Mouse (Mus musculus): ENCODE results near the gene Selp.

Gene Selp

DNA sequence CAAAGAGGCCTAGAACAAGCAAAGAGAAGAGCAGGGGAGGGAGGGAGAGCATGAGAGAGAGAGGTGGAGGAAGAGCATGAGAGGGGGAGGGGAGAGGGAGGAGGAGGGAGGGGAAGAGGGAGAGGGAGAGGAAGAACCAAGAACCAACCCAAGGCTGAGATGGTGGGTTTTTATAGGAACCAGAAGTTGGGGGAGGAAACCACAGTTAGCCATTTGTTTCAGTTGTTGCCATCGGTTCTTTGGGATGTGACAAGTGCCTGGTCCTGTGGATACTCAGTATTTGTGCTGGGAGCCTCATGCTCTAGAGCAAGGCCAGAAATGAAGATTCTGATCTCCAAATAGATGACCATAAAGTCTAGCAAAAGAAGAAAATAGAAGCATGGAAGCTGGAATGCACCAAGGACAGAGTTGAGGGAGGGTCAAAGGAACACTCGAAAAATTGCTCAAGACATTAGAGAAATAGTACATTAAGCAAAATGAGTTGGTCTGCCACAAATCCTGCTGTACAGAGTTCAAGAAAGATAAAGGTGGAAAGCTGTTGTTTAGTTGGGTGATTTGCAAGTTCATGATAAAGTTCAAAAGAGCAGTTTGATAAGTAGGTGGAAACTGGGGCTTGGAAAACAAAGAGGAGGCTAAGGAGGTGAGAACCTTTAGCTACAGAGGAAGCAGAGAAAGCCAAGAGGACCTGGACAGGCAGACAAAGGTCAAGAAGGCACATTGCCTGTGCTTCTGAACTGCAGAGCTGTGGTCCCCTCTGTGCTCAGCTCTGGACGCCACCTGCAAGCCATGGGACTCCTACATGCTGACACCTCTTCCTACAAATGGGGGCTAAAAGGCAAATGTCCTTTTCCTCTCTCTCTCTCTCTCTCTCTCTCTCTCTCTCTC is 5.1 kb downstream of the Selp start:
- DNase-seq (ENCODE audit: low spot score): no peak

DNA sequence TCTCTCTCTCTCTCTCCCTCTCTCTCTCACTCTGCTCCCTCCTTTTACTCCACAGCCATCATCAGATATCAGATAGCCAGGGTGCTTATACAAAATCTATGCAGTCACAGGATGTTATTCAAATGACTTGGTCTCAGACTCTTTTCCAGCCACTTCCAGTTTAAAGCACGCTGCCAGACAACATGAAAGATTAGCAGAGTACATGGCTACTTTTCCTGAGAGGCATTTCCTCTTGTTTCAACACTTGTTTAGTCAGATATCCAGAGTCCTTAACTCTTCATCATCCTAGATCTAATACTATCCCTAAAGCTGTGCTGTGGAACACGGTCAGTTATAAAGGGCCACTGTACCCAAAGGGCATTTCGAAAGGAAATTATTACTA is 5.7 kb downstream of the Selp start:
- DNase-seq (ENCODE audit: low spot score): no peak

DNA sequence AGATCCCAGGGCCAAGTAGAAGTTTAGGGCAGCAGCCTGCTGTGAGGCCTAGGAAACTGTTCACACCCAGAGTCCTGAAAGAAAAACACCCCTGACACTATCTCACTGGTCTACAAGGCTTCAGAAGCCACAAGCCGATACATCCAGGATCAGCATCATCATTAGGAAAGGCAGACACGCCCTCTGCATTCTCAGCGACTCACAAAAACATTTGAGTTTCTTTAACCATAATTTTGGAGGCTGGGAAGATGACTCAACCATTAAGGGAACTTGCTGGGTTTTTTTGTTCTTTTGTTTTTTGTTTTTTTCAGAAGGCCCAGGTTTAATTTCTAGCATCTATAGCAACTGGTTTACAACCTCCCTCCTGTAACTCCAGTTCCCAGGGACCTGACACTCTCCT is 8.8 kb downstream of the Selp start:
- DNase-seq (ENCODE audit: low spot score): no peak

DNA sequence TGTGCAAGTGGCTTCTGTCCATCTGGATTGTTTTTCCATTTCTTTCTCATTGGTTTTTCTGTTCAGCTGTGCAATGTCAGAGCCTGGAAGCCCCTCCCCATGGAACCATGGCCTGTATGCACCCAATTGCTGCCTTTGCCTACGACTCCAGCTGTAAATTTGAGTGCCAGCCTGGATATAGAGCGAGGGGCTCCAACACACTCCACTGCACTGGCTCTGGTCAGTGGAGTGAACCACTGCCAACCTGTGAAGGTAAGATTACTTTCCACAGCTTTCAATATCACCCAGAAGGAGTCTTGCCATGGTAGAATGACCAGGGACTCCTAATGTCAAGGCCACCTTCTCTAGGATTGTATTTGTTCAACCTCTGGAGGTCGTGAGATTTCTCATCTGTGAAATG is 14.9 kb downstream of the Selp start:
- DNase-seq (ENCODE audit: low spot score): no peak

DNA sequence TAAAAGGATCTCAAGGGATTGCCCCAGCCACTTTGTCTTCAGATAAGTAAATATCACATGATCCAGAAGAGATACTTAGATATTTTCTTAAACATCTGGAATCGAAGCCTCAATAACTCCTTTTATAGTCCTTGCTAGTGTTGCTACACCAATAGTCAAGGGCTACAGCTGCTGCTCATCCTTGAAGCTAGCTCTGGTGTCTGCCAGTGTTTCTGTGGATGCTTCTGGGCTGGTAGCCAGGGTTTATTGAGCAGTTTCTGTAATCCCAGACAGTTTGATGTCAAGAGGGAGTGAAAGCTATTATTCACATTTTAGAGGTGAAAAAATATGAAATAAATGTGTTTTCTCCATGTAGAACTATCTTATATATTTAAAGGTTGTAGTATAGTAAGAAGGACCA is 17.5 kb downstream of the Selp start:
- DNase-seq (ENCODE audit: low spot score): no peak

DNA sequence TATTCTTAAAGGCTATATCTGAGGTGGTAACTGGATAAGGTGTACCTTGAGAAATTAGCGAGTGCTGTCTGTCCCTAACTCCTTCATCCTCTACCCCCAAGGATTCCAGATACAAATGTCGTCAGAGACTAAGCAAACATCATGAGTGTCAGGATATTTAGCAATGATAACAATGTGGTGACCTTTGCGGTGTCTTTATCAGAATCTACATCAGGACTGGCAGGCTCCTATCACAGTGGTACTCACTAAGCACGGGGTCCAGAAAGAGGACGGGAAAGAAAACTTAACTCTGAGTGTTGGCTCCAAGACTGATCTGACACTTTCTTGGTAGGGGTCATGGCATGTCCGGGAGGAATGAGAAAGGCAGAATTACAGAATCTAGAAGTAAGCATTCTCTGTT is 19.0 kb downstream of the Selp start:
- no peak for DNase-seq (ENCODE audit: low spot score)

DNA sequence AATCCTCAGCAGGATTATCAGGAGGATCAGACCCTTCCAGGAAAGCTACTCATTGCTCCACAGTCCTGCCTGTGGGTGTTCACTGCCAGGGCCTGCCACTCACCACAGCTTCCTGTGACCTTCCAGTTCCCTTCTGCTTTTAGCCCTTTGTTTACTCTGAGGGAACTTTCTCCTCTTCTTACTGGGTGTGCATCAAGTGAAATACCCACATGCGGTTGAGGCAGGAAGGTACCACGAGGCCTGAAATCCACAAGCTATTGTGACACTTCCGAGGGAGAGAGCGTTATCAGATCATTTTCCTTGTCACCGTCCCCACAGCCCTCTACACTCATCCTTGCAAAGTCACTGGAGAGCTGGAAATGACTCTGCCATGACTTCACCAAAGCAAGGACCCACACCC is 20.3 kb downstream of the Selp start:
- peak; percentile 27 for DNase-seq (ENCODE audit: low spot score)

DNA sequence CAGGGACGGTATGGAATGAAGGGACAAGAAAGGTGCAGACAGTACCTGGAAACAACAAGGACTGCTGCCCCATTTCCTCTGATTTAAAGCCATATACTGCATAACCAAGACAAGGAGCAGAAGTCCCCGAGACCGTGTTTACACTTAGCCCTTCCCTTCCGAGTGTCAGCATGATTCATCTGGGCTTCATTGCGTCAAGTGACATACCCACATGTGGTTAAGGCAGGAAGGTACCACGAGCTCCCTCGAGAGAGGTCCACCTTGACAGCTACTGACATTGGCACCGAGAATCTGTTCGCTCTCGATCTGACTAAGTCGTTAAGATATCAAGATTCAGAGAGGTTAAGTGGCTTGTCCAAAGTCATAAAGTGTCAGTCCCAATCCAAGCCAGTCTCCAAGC is 20.9 kb downstream of the Selp start:
- DNase-seq (ENCODE audit: low spot score): peak; percentile 36

DNA sequence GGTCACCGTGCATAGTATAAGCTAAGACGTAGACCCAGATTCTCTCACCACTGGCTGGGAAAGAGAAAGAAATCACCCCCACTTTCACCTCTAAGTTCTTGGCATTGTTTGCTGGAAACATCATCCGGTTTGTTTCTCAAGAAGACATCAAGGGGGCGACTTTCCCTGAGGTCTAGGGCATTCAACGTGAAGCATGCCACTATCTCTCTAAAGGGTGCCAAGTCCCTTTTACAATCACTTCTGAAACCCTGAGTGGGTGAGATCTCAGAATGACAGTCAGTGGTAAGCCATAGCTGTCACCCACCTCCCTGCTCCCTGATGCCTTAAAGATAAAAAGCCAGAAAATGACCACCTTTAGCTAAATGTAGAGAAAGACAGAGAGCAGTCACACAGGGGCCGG is 21.6 kb downstream of the Selp start:
- DNase-seq (ENCODE audit: low spot score): no peak

DNA sequence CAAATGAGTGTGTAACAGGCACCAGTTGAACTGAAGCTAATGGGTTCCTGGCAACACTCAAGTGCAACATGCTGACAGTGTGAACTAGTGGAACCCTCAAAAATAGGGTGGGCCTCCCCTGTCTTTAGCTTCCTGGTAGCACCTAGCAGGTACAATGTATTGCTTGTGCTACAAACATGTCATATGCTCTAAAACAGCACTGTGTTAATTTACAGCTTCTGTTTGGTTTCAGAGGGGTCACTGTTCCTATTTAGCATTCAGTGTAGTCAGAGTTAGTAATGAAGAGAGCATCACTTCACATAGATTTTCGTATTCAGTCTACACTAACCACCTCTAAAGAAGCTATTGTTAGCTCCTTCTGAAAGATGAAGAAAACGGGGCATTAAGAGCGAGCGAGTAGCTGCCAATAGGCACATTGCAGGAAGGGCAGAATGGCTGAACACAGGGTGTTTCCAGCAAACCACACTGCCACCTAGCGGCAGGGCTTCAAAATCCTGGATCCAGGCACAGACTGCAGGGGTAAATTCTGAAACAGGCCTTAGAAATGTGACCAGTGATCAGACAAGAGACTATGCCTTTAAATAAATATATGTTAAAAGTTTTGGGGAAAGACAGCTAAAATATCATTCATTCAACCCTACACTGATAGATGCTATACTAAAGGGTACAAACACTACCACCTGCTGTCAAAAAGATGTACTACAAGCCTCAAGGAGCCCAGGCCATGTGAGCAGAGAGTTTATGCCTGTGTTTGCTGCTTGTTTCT is 23.5 kb downstream of the Selp start:
- peak; percentile 68 for DNase-seq (ENCODE audit: low spot score)

DNA sequence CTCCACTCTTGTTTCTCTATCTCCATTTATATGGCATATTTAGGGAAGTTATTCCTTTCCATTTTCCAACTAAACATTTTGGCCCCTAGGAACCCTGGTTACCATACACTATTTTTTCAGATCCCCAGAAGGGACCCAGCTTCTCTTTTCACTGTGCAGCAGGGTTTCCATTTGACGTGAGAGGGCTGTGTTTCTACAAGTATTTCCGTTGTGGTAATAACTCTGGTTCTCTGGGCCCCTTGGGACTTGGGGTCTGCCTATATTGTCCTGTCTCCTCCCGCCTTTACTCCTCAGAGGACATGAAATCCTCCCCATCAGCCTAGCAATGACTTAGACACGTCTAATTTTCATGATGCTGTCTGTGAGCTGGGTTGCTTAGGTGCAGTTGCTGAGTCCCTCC is 24.4 kb downstream of the Selp start:
- DNase-seq (ENCODE audit: low spot score): no peak

DNA sequence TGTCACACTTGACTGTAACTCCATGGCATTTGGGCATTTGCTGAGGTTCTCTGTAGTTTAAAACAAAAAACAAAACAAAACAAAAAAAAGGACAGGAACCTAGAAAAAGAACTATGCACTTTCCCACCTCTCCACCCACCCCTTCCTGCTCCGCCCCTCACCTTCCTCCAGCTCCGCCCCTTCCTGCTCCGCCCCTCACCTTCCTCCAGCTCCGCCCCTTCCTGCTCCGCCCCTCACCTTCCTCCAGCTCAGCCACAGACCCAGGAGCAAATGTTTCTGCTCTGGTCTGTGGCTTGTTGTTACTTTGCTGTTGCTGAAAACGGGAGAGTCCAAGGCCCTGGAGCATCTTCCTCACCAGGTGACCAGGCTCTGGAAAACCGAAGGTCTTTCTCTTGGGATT is 34.0 kb downstream of the Selp start:
- no peak for DNase-seq (ENCODE audit: low spot score)

DNA sequence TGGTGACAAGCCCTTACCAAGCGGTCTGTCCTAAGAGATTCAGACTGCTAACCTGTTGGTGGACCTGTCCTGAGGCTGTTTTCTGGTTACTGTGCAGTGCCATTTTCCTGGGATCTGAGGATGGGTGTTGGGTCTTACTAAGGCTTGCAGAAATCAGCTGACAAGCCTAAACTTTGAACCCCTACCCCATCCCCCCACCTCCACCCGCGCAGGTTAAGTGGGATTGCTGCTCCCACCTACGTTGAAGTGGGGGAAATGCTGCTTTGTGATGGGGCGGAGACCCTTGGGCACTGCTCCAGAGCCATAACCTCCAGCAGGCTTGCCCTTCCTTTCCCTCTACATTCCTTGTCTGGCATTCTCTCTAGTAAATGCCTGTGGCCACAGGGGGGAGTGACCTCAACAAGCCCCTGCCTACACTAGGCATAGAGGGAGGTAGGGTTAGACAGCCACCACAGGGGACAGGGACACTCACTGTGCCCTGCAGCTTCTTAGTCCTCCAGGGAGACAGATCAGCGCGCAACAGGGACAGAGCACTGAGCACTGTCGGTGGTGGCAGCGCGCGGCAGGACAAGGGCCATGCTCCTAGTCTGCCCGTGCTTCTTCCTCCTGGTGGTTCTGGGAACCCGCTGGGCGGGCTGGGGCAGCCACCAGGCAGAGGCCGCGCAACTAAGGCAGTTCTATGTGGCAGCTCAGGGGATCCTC is 36.5 kb downstream of the Selp start, which contains the start of gene F5:
F5 (plus strand) TSS at position 452 of the 702 bp plus-strand sequence.
- DNase-seq (ENCODE audit: low spot score): no peak

DNA sequence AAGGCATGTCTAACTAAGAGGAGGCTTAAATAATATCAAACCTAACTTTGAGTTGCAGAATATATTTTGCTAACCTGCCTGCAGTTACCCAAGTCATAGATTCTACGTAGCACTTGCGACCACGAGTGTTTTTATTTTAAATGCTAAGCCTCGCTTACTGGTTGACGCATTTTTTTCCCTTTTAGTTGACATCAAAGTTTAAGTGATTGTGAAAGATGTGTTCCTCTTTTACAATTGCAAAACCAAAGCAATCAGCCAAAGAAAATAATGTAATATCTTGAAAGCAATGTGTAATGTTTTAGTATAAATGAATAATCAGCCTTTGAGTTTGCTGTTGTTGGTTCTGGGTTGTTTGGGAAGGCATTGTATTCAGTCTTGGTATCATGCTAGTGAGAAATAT is 37.8 kb downstream of the Selp start:
- DNase-seq (ENCODE audit: low spot score): no peak

DNA sequence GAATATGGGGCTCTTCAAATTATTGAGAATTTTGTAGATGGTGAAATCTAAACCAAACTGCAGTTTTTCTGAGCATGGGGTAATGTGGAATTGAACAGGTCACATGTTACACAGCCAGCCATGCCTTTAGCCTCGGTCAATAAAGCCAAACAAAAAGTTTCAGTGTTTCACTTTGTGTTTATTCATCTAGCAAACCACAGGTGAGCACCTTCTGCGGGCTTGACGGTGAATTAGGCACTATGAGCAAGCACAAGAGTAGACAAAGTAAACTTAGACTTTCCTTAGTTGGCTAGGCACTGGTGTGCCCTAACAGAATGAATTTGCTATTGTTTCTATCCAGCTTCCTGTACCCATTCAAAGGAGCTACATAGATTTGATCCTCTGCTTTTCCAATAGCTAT is 39.9 kb downstream of the Selp start:
- no peak for DNase-seq (ENCODE audit: low spot score)

DNA sequence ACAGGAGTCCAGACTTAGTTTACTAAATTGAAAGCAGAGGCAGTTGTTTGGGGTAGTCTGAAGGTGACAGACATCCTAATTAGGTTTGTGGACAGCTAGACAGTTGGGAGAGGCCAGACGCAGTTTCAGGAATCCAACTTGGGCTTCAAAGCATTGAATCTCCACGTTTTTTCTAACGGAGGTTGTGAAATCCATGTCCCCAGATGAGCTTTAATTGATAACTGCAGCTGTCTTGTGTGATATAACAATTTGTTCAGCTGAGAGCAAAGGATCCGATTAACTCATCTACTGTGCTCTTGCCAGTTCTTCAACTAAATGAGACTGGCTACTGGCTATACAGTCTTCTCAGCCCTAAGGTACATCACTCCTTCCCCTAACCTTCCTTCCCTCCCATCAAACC is 43.5 kb downstream of the Selp start:
- DNase-seq (ENCODE audit: low spot score): no peak

DNA sequence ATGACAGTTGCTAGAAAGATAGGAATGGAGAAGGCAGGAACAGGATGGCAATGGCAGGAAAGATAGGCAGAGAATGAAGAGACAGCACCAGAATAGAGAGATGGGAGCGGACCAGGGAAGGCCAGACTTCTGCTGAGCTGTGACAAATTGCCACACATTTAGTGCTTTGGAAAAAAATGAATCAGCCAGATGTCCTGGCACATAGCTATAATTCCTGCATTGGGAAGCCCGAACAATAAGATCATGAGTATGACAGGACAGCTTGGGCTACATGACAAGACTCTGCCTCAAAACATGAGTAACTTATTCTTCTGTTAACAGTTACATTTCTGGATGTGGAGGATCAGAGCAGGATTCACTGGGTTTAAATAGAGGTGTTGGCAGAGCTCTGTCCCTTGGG is 44.7 kb downstream of the Selp start:
- DNase-seq (ENCODE audit: low spot score): no peak

DNA sequence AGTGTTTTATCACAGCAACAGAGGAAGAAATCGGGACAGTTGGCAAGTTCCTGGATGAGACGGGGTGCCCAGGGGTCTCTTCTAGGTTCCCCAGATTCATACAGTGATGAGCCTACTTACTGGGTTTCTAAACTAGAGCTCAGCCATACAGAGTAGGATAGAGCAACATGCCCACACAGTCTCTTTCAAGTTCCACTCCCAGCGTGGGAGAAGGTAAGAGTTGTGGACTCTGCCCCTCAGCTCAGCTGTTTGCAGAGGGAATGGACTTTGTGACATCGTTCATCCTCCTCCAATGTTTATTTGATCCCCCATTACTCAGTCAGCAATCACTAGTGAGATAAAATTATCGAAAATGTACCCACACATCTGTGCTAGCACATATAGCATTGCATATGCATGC is 47.7 kb downstream of the Selp start:
- DNase-seq (ENCODE audit: low spot score): no peak

DNA sequence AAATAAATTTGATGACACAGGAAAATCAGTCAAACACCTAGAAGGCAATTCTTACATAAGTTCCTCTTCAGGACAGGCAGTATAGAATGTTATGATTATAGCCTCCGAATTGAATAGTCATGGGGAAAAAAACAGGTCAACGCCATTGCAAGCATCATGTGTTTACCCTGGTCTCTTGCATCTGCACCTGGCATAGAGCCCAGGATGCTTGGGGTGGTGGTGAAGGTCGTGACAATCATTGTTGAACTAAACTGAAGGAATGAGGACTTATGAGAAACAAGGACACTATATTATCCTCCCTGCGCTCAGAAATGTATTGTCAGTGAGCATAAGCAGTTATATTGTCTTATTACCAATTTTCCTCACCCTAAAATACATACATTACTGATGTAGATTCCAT is 53.8 kb downstream of the Selp start:
- DNase-seq (ENCODE audit: low spot score): no peak

DNA sequence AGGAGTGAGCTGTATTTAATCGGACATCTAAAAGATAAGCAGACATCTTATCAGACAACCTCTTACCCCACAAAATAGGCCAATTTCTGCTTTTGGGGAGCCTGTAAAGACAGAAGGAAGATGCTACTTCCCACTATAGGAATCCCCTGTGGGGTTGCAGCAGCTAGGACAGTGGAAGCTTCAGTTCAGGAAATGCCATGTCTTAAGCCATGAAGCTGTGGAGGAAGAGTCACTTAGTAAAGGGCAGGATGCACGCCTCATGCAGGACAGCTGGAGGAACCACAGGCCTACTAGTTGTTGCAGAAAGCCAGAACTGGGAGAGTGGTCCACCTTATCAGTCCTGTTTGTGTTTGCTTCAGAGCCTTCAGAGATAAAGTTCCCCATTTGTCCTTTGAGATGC is 55.4 kb downstream of the Selp start:
- DNase-seq (ENCODE audit: low spot score): no peak

DNA sequence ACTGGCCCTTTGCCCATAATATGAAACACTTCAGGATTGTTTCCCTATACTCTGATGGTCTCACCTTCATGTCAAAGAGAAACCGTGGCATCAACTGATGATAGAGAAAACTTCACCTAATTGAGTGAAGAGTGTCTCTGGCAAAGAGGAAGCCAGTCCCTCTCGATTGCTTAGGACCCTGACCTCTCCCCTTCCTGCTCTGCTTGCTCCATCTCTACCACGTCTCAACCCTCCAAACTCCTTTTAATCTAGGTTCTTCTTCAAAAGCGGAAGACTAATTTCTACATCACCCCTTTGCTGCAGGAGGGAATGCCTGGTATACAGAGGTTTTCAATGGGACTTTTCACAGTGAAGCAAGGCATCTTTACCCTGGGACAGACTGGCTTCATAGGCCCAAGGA is 58.1 kb downstream of the Selp start:
- DNase-seq (ENCODE audit: low spot score): no peak

DNA sequence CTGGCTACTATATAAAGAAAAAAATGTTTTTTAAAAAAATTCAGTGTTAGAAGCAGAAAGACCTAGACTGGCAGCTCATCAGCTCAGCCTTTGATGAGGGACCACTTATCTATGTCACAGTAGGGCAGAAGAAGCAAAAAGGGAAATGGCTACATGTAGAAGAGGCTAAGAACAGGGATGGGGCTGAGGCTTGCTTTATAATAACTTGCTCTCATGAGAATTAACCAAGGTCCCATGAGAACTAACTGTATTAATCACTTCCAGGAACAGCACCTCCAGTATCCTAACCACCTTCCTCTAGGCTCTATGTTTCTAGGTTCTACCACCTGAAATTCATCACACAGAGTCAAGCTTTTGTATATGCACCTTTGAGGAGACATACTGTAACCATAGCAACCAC is 61.8 kb downstream of the Selp start:
- DNase-seq (ENCODE audit: low spot score): no peak

DNA sequence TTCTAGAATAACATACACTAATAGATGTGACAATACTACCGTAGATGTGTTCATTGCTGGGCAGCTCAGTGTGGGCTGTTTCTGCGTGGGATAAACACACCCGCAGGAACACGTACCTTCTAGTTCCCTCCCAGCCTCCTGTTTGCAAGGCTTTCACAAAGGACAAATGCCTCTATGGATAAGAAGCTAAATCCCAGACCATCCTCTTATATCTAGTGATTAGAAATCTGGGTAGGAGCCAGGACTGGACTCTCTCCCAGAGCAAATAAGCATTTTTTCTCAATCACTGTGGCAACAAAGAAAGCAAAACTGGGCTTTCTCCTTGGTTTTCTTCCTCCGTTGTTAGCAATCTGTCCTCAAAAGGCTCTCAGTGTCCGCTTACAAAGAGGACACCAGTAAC is 63.4 kb downstream of the Selp start:
- DNase-seq (ENCODE audit: low spot score): no peak
